Mouse (Mus musculus): ENCODE results near the gene Ppp1r35. TPM values are rescaled to one million over a fixed set of nuclear protein-coding genes. Genes with fewer than 3 reads are reported as not detected.

Ppp1r35 gene
- polyA plus RNA-seq, 1 experiment from 2014 or later: 69.4 TPM

- DNase-seq (ENCODE audit: low spot score): no peak
Observed at GRCm38 (mm10) chr5:137782776-137783522, 4.3 kb downstream of the Ppp1r35 start.

- DNase-seq (ENCODE audit: low spot score): no peak
Observed at GRCm38 (mm10) chr5:137783901-137784540, 5.4 kb downstream of the Ppp1r35 start.

GRCm38 (mm10) chr5:137784546-137784945 is 5.9 kb downstream of the Ppp1r35 start:
- DNase-seq (ENCODE audit: low spot score): no peak

GRCm38 (mm10) chr5:137785164-137786031 is 6.7 kb downstream of the Ppp1r35 start:
- DNase-seq (ENCODE audit: low spot score): peak; percentile 68

GRCm38 (mm10) chr5:137786109-137786942 is 7.7 kb downstream of the Ppp1r35 start:
- peak; percentile 100 for DNase-seq (ENCODE audit: low spot score)

GRCm38 (mm10) chr5:137787151-137787928 is 8.7 kb downstream of the Ppp1r35 start, which contains the start of the genes Mepce and Zcwpw1:
Gene Mepce (minus strand): TSS chr5:137787655.
Gene Zcwpw1 (plus strand): TSS chr5:137787798.
- peak; percentile 97 for DNase-seq (ENCODE audit: low spot score)

- DNase-seq (ENCODE audit: low spot score): no peak
Observed at GRCm38 (mm10) chr5:137788171-137788570, 9.5 kb downstream of the Ppp1r35 start.

GRCm38 (mm10) chr5:137788946-137789531 is 10.4 kb downstream of the Ppp1r35 start:
- DNase-seq (ENCODE audit: low spot score): no peak

GRCm38 (mm10) chr5:137791553-137791952 is 12.9 kb downstream of the Ppp1r35 start:
- no peak for DNase-seq (ENCODE audit: low spot score)

GRCm38 (mm10) chr5:137796606-137797005 is 18.0 kb downstream of the Ppp1r35 start:
- no peak for DNase-seq (ENCODE audit: low spot score)

GRCm38 (mm10) chr5:137800917-137801316 is 22.3 kb downstream of the Ppp1r35 start:
- no peak for DNase-seq (ENCODE audit: low spot score)

GRCm38 (mm10) chr5:137806158-137806557 is 27.5 kb downstream of the Ppp1r35 start:
- no peak for DNase-seq (ENCODE audit: low spot score)

- DNase-seq (ENCODE audit: low spot score): no peak
Observed at GRCm38 (mm10) chr5:137808316-137808715, 29.7 kb downstream of the Ppp1r35 start.

- DNase-seq (ENCODE audit: low spot score): no peak
Observed at GRCm38 (mm10) chr5:137817466-137818222, 39.0 kb downstream of the Ppp1r35 start.

- DNase-seq (ENCODE audit: low spot score): no peak
Observed at GRCm38 (mm10) chr5:137822126-137822525, 43.5 kb downstream of the Ppp1r35 start.

- no peak for DNase-seq (ENCODE audit: low spot score)
Observed at GRCm38 (mm10) chr5:137822602-137823001, 44.0 kb downstream of the Ppp1r35 start.

- no peak for DNase-seq (ENCODE audit: low spot score)
Observed at GRCm38 (mm10) chr5:137823455-137824045, 44.9 kb downstream of the Ppp1r35 start.

- no peak for DNase-seq (ENCODE audit: low spot score)
Observed at GRCm38 (mm10) chr5:137825030-137825429, 46.4 kb downstream of the Ppp1r35 start.

Data from thymus, postnatal 0 days (tissue).